Mouse (Mus musculus) limb, embryonic 12.5 days (tissue): ENCODE results near the gene Gsg1l. TPM values are rescaled to one million over a fixed set of nuclear protein-coding genes. Genes with fewer than 3 reads are reported as not detected.
A peak's percentile ranks its signal among the peaks of the same experiment; 100 is the strongest.

ENCODE experiments used
- ATAC-seq: fragments of 200-750 bp; cut with Nextera tagmentation; 2 replicates; pipeline ENCODE4 v1.8.0; 2017; ENCODE audit warnings: low read depth, moderate TSS enrichment; ENCODE audit not compliant: insufficient number of reproducible peaks, insufficient read depth, low FRiP score, low TSS enrichment
- H3K27ac ChIP-seq: fragments of 300-500 bp; sonication (generic); 2 replicates; pipeline ENCODE4 v1.5.1; 2016; ENCODE audit warnings: mild to moderate bottlenecking, moderate library complexity
- H3K27me3 ChIP-seq: fragments of 300-500 bp; sonication (generic); 2 replicates; pipeline ENCODE4 v1.6.1; 2016; ENCODE audit warnings: mild to moderate bottlenecking, moderate library complexity
- H3K36me3 ChIP-seq: fragments of 300-500 bp; sonication (generic); 2 replicates; pipeline ENCODE4 v1.6.1; 2016; ENCODE audit warnings: mild to moderate bottlenecking, moderate library complexity
- H3K4me1 ChIP-seq: fragments of 300-500 bp; sonication (generic); replicated peaks from 2 replicates; pipeline ENCODE4 v1.6.1; 2016
- H3K4me2 ChIP-seq: fragments of 300-500 bp; sonication (generic); 2 replicates; pipeline ENCODE4 v1.6.1; 2016; ENCODE audit warnings: mild to moderate bottlenecking, moderate library complexity
- H3K4me3 ChIP-seq: fragments of 300-500 bp; sonication (generic); replicated peaks from 2 replicates; pipeline ENCODE4 v1.5.1; 2016; ENCODE audit warnings: mild to moderate bottlenecking
- H3K9ac ChIP-seq: fragments of 300-500 bp; sonication (generic); replicated peaks from 2 replicates; pipeline ENCODE4 v1.6.1; 2016; ENCODE audit warnings: mild to moderate bottlenecking, moderate library complexity
- H3K9me3 ChIP-seq: fragments of 300-500 bp; sonication (generic); 2 replicates; pipeline ENCODE4 v1.6.1; 2016; ENCODE audit warnings: mild to moderate bottlenecking, moderate library complexity
- WGBS: fragments of 180-500 bp; shearing (Covaris S2); methylation state at CpG from one replicate; pipeline ENCODE4 v1.1.7; 2016; 5-methylcytosine and 5-hydroxymethylcytosine counted together
- polyA plus RNA-seq: library from polyadenylated mRNA; unstranded; fragments of >200 nt; fragmentation: Nextera tagmentation; extraction: Ambion mirVana; gene quantifications from 2 replicates; pipeline ENCODE4 v1.2.1, GENCODE M21; 2016

Gsg1l gene
- polyA plus RNA-seq, 1 experiment from 2014 or later = 0.83 TPM

- H3K4me3 ChIP-seq = no peak overlapping the region
- no peaks in the 10 kb centered on the region for H3K9me3 ChIP-seq
- 0 out of 2 replicates have a peak, but pooled peaks cover 6% of the 10 kb centered on the region for H3K27me3 ChIP-seq
- H3K4me2 ChIP-seq = no peak overlapping the region
- 17% methylated on average over 1 of the region's 1 CpGs for WGBS
- H3K27ac ChIP-seq = 0 out of 2 replicates have a peak overlapping the region, but pooled peaks have one; percentile 18
- ATAC-seq = no peak
- H3K36me3 ChIP-seq = peaks cover 31% of the 10 kb centered on the region
- no peak overlapping the region for H3K9ac ChIP-seq
- peaks cover 18% of the 10 kb centered on the region; the same call in 1 of the 2 replicates for H3K4me1 ChIP-seq
Observed at GRCm38 (mm10) chr7:125864026-125864425, 218.2 kb downstream of the Gsg1l start.

GRCm38 (mm10) chr7:125860421-125860820 lies 221.8 kb downstream of the Gsg1l start:
- H3K9ac ChIP-seq = no peak overlapping the region
- WGBS = 91% methylated on average over 9 of the region's 9 CpGs
- ATAC-seq = no peak

GRCm38 (mm10) chr7:125859564-125859963 lies 222.6 kb downstream of the Gsg1l start:
- no peak for ATAC-seq
- H3K9ac ChIP-seq = no peak overlapping the region
- 82% methylated on average over 3 of the region's 3 CpGs for WGBS
- peaks cover 11% of the 10 kb centered on the region for H3K36me3 ChIP-seq
- H3K27ac ChIP-seq = no peak overlapping the region
- H3K4me2 ChIP-seq = no peak overlapping the region
- no peak overlapping the region for H3K4me3 ChIP-seq
- H3K27me3 ChIP-seq = no peaks in the 10 kb centered on the region
- no peaks in the 10 kb centered on the region for H3K9me3 ChIP-seq
- peaks cover 11% of the 10 kb centered on the region; the same call in 1 of the 2 replicates for H3K4me1 ChIP-seq

More at GRCm38 (mm10) chr7:125860421-125860820, 221.8 kb downstream of the Gsg1l start:
- Histone ChIP-seq H3K4me3 (no peak overlapping the region), H3K4me1 (peaks cover 18% of the 10 kb centered on the region; the same call in 1 of the 2 replicates), H3K9me3 (no peaks in the 10 kb centered on the region), H3K4me2 (no peak overlapping the region), H3K36me3 (peaks cover 11% of the 10 kb centered on the region), H3K27ac (no peak overlapping the region), H3K27me3 (0 out of 2 replicates have a peak, but pooled peaks cover 6% of the 10 kb centered on the region)

- H3K4me1 ChIP-seq = no peaks in the 10 kb centered on the region
- peaks cover 31% of the 10 kb centered on the region for H3K36me3 ChIP-seq
- WGBS = 89% methylated on average over 2 of the region's 2 CpGs
Observed at GRCm38 (mm10) chr7:125847528-125847866, 234.7 kb downstream of the Gsg1l start.

GRCm38 (mm10) chr7:125846866-125847527 lies 235.2 kb downstream of the Gsg1l start:
- Histone ChIP-seq H3K9ac (no peak overlapping the region), H3K4me1 (no peaks in the 10 kb centered on the region), H3K4me3 (no peak overlapping the region), H3K4me2 (no peak overlapping the region), H3K27me3 (no peaks in the 10 kb centered on the region), H3K36me3 (peaks cover 32% of the 10 kb centered on the region), H3K27ac (no peak overlapping the region), H3K9me3 (no peaks in the 10 kb centered on the region)
- ATAC-seq = no peak
- WGBS = 79% methylated on average over 8 of the region's 8 CpGs

More at GRCm38 (mm10) chr7:125847528-125847866, 234.7 kb downstream of the Gsg1l start:
- ATAC-seq = no peak
- no peak overlapping the region for H3K27ac ChIP-seq
- H3K4me3 ChIP-seq = no peak overlapping the region
- no peaks in the 10 kb centered on the region for H3K27me3 ChIP-seq
- H3K9me3 ChIP-seq = no peaks in the 10 kb centered on the region
- H3K4me2 ChIP-seq = no peak overlapping the region
- no peak overlapping the region for H3K9ac ChIP-seq

GRCm38 (mm10) chr7:125845611-125846010 lies 236.6 kb downstream of the Gsg1l start:
- Histone ChIP-seq H3K9ac (no peak overlapping the region), H3K27ac (no peak overlapping the region), H3K9me3 (no peaks in the 10 kb centered on the region), H3K27me3 (no peaks in the 10 kb centered on the region), H3K36me3 (peaks cover 32% of the 10 kb centered on the region), H3K4me2 (no peak overlapping the region), H3K4me3 (no peak overlapping the region), H3K4me1 (no peaks in the 10 kb centered on the region)
- no peak for ATAC-seq
- 39% methylated on average over 1 of the region's 1 CpGs for WGBS

- ATAC-seq = peak; percentile 47; the same call in 1 of the 2 replicates
- WGBS = 16% methylated on average over 5 of the region's 5 CpGs
- H3K4me1 ChIP-seq = peaks cover 20% of the 10 kb centered on the region
- peak overlapping the region; percentile 1; the same call in 1 of the 2 replicates for H3K4me2 ChIP-seq
- peaks cover 15% of the 10 kb centered on the region for H3K36me3 ChIP-seq
- no peak overlapping the region for H3K4me3 ChIP-seq
- H3K27me3 ChIP-seq = no peaks in the 10 kb centered on the region
- peak overlapping the region; percentile 83 for H3K27ac ChIP-seq
- H3K9me3 ChIP-seq = no peaks in the 10 kb centered on the region
- peak overlapping the region; percentile 6; the same call in 1 of the 2 replicates for H3K9ac ChIP-seq
Observed at GRCm38 (mm10) chr7:125838078-125838742, 244.0 kb downstream of the Gsg1l start.

- Histone ChIP-seq H3K4me3 (no peak overlapping the region), H3K9ac (no peak overlapping the region), H3K36me3 (peaks cover 12% of the 10 kb centered on the region), H3K27ac (no peak overlapping the region), H3K4me2 (no peak overlapping the region), H3K27me3 (no peaks in the 10 kb centered on the region), H3K9me3 (no peaks in the 10 kb centered on the region), H3K4me1 (peaks cover 38% of the 10 kb centered on the region)
- ATAC-seq = no peak
- WGBS = 87% methylated on average over 2 of the region's 2 CpGs
Observed at GRCm38 (mm10) chr7:125833471-125833870, 248.7 kb downstream of the Gsg1l start.

GRCm38 (mm10) chr7:125832767-125833166 lies 249.4 kb downstream of the Gsg1l start:
- H3K4me1 ChIP-seq = peaks cover 38% of the 10 kb centered on the region
- WGBS = 69% methylated on average over 1 of the region's 1 CpGs
- no peak overlapping the region for H3K4me3 ChIP-seq
- peaks cover 12% of the 10 kb centered on the region for H3K36me3 ChIP-seq
- no peak for ATAC-seq
- no peaks in the 10 kb centered on the region for H3K27me3 ChIP-seq
- H3K4me2 ChIP-seq = no peak overlapping the region
- H3K27ac ChIP-seq = peak overlapping the region; percentile 23; the same call in 1 of the 2 replicates
- H3K9ac ChIP-seq = no peak overlapping the region
- no peaks in the 10 kb centered on the region for H3K9me3 ChIP-seq

GRCm38 (mm10) chr7:125829121-125829666 lies 253.0 kb downstream of the Gsg1l start:
- no peak overlapping the region for H3K4me3 ChIP-seq
- peaks cover 11% of the 10 kb centered on the region for H3K36me3 ChIP-seq
- H3K9ac ChIP-seq = no peak overlapping the region
- H3K4me1 ChIP-seq = peaks cover 41% of the 10 kb centered on the region
- no peak for ATAC-seq
- 14% methylated on average over 3 of the region's 3 CpGs for WGBS
- H3K4me2 ChIP-seq = no peak overlapping the region
- H3K9me3 ChIP-seq = no peaks in the 10 kb centered on the region
- H3K27ac ChIP-seq = no peak overlapping the region
- no peaks in the 10 kb centered on the region for H3K27me3 ChIP-seq

GRCm38 (mm10) chr7:125828561-125828960 lies 253.7 kb downstream of the Gsg1l start:
- Histone ChIP-seq H3K36me3 (peaks cover 8% of the 10 kb centered on the region), H3K4me1 (peaks cover 41% of the 10 kb centered on the region), H3K4me2 (no peak overlapping the region), H3K4me3 (no peak overlapping the region), H3K27me3 (no peaks in the 10 kb centered on the region), H3K27ac (no peak overlapping the region), H3K9ac (no peak overlapping the region), H3K9me3 (no peaks in the 10 kb centered on the region)
- 60% methylated on average over 5 of the region's 5 CpGs for WGBS
- ATAC-seq = no peak
